Mouse (Mus musculus): ENCODE data around the gene Rtn4rl2.

The Rtn4rl2 gene

GRCm38 (mm10) chr2:84850407-84851129 is 35.9 kb downstream of the Rtn4rl2 start:
- WGBS: 77% methylated on average over 7 of the region's 7 CpGs

- WGBS: 54% methylated on average over 1 of the region's 1 CpGs
These were observed 41.3 kb downstream of the Rtn4rl2 start for GRCm38 (mm10) chr2:84845226-84845625.

- WGBS: 84% methylated on average over 6 of the region's 6 CpGs
These were observed 42.9 kb downstream of the Rtn4rl2 start for GRCm38 (mm10) chr2:84843654-84844053.

- WGBS: 13% methylated on average over 17 of the region's 17 CpGs
These were observed 45.6 kb downstream of the Rtn4rl2 start for GRCm38 (mm10) chr2:84840748-84841563.

GRCm38 (mm10) chr2:84840016-84840747 is 46.3 kb downstream of the Rtn4rl2 start:
- 1% methylated on average over 54 of the region's 54 CpGs for WGBS

- 3% methylated on average over 47 of the region's 47 CpGs for WGBS
These were observed 47.2 kb downstream of the Rtn4rl2 start for GRCm38 (mm10) chr2:84838993-84839980.

- WGBS: 47% methylated on average over 10 of the region's 10 CpGs
These were observed 47.9 kb downstream of the Rtn4rl2 start, which contains the start of gene Slc43a1 for GRCm38 (mm10) chr2:84838593-84838949. Gene Slc43a1, plus strand, starts transcription at chr2:84838850.

GRCm38 (mm10) chr2:84837817-84838592 is 48.5 kb downstream of the Rtn4rl2 start:
- WGBS: 43% methylated on average over 9 of the region's 9 CpGs

- 81% methylated on average over 8 of the region's 8 CpGs for WGBS
These were observed 49.4 kb downstream of the Rtn4rl2 start for GRCm38 (mm10) chr2:84837107-84837506.

GRCm38 (mm10) chr2:84831666-84832391 is 54.7 kb downstream of the Rtn4rl2 start:
- 11% methylated on average over 10 of the region's 10 CpGs for WGBS

GRCm38 (mm10) chr2:84827283-84827920 is 59.1 kb downstream of the Rtn4rl2 start:
- WGBS: under 1% methylated on average over 29 of the region's 29 CpGs

- WGBS: under 1% methylated on average over 34 of the region's 34 CpGs
These were observed 59.8 kb downstream of the Rtn4rl2 start, which contains the start of gene Timm10 for GRCm38 (mm10) chr2:84826488-84827282. Gene Timm10, plus strand, starts transcription at chr2:84826997.

GRCm38 (mm10) chr2:84823237-84823636 is 63.3 kb downstream of the Rtn4rl2 start:
- 23% methylated on average over 2 of the region's 2 CpGs for WGBS

- 69% methylated on average over 13 of the region's 13 CpGs for WGBS
These were observed 64.0 kb downstream of the Rtn4rl2 start, which contains the start of gene Smtnl1 for GRCm38 (mm10) chr2:84822552-84822951. Gene Smtnl1, minus strand, starts transcription at chr2:84822652.
